In the genomic region with DNA sequence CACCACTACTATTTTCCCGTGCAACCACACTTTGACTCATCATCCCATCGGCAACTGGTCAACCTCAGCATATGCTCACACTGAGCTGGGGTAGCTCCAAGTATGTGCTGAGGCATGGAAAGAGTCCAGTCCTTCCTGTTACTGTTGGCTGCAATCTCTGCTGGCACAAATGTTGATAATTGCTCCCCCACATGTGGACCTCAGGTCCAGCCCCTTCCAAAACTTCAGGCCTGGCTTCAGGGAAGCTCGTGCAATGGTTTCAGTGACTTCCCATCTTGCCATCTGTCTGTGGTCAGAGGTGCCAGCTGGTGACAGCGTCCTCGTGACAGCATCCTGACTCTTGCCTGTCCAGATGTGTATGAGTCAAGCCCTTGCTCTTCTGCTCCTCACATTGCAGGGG, we compare ENCODE assay signal across 11 mouse cellular contexts. TPM values are rescaled to one million over a fixed set of nuclear protein-coding genes. Genes with fewer than 3 reads are reported as not detected.
DNase-seq lines count a peak whose midpoint lies in the region; ATAC-seq and TF ChIP-seq lines count a peak whose summit lies in the region.
"Had no signal": no experiment of that assay in that cellular context is flagged by ENCODE, and none has a peak within 500 bp of the region (broad histone marks: within the 10 kb centered on the region; RNA-seq: fewer than 3 reads in every experiment).

No protein-coding gene starts in this region.

- ATAC-seq in lung, postnatal 0 days, result no peak
- ATAC-seq: liver, postnatal 0 days had no signal

- H3K27me3 ChIP-seq in lung, postnatal 0 days (replicated peaks; ENCODE audit: insufficient read depth, low read length), result no peaks in the 10 kb centered on the region

- no peak overlapping the region for H3K4me3 ChIP-seq in lung, postnatal 0 days (ENCODE audit: low read depth, low read length)
- H3K4me3 ChIP-seq: midbrain, embryonic 12.5 days; neural tube, embryonic 15.5 days had no signal

- no peak overlapping the region for H3K4me2 ChIP-seq in lung, postnatal 0 days (replicated peaks; ENCODE audit: low read depth, low read length)
- H3K4me2 ChIP-seq: midbrain, embryonic 12.5 days; neural tube, embryonic 15.5 days had no signal

- no peaks in the 10 kb centered on the region; the same call in 1 of the 2 replicates for H3K4me1 ChIP-seq in lung, postnatal 0 days (ENCODE audit: insufficient read depth, low read depth, low read length)
- H3K4me1 ChIP-seq: midbrain, embryonic 12.5 days had no signal

- no peak overlapping the region for H3K9ac ChIP-seq in lung, postnatal 0 days (replicated peaks; ENCODE audit: low read depth)
- H3K9ac ChIP-seq: liver, postnatal 0 days; midbrain, embryonic 12.5 days; neural tube, embryonic 15.5 days had no signal

- 65% methylated on average over 5 of the region's 5 CpGs for WGBS in lung, postnatal 0 days

- no peak for TF ChIP-seq CTCF in lung, postnatal 0 days (IDR thresholded peaks at IDR 0.05)

- DNase-seq in adrenal gland, postnatal 14 days, result peak; percentile 52
- no peak for DNase-seq in adrenal gland, postnatal 4 days (ENCODE audit: low spot score in 2 of 2)
- DNase-seq in lung, postnatal 14 days, result peak; percentile 13
- DNase-seq in lung, postnatal 0 days (ENCODE audit: low spot score), result no peak
- DNase-seq in fibroblast of lung, adult 2 months (ENCODE audit: low read depth), result peak; percentile 87
- DNase-seq in skeletal muscle tissue, adult 2 months (ENCODE audit: low read depth, low spot score), result peak; percentile 54
- no peak for DNase-seq in right cerebral cortex, adult 2 months (ENCODE audit: low spot score in 2 of 2)
- DNase-seq in thymus, postnatal 14 days, result no peak
- DNase-seq: liver, postnatal 0 days had no signal

- no peaks in the 10 kb centered on the region for H3K36me3 ChIP-seq in lung, postnatal 0 days (ENCODE audit: insufficient read depth, low read length)
- H3K36me3 ChIP-seq: midbrain, embryonic 12.5 days; neural tube, embryonic 15.5 days had no signal

- H3K27ac ChIP-seq in lung, postnatal 0 days (ENCODE audit: low read length), result no peak overlapping the region
- H3K27ac ChIP-seq: midbrain, embryonic 12.5 days; neural tube, embryonic 15.5 days had no signal

- no peaks in the 10 kb centered on the region for H3K9me3 ChIP-seq in lung, postnatal 0 days (ENCODE audit: low read length)
- H3K9me3 ChIP-seq: midbrain, embryonic 12.5 days; neural tube, embryonic 15.5 days had no signal

- TF ChIP-seq EP300 in lung, postnatal 0 days (IDR thresholded peaks at IDR 0.05), result no peak

RNA-seq across cellular contexts. Expression of a gene that starts 44.8 kb away (rescaled TPM):
- 112 and 113 TPM in 2 replicates for total RNA-seq in adrenal gland, postnatal 14 days (2021)
- 100 to 1,000 TPM; 159 to 178 TPM for total RNA-seq in adrenal gland, postnatal 4 days (2021)
- 523 and 539 TPM in 2 replicates for polyA plus RNA-seq in lung, postnatal 0 days (2015; fragmentation: Nextera tagmentation; extraction: Ambion mirVana)

Comparison
In these comparisons a context has a peak if more than half of its experiments do, and no peak if none do; other contexts are left out.
1. DNase-seq: peak in adrenal gland, postnatal 14 days (single experiment), lung, postnatal 14 days (single experiment), fibroblast of lung, adult 2 months (single experiment) and skeletal muscle tissue, adult 2 months (single experiment); none in adrenal gland, postnatal 4 days (0 of 2), lung, postnatal 0 days (single experiment), right cerebral cortex, adult 2 months (0 of 2) and thymus, postnatal 14 days (single experiment).